Mouse (Mus musculus) embryonic stem cell, embryonic (primary cell): ENCODE data around the gene Rxfp1.
"Not testable (repeated sequence)": the region's sequence is repeated elsewhere in the genome, so short reads cannot be mapped to it uniquely, and the experiment has no call there.

Experiments used
- CTCF ChIA-PET, 4 experiments: fragments of 300-600 bp in 2 of 4; fragments of 350-600 bp in 2 of 4; sonication (Branson Sonifier 250); formaldehyde crosslinking; loops; one replicate each; lab custom pipeline; 2022; ENCODE audit warnings: inconsistent platforms in 2 of 4; lab: Charles Lee
- POLR2A ChIA-PET, 4 experiments: fragments of 300-600 bp in 2 of 4; fragments of 350-600 bp in 2 of 4; sonication (Branson Sonifier 250); formaldehyde crosslinking; loops; one replicate each; lab custom pipeline; 2022; ENCODE audit warnings: antibody characterized with exemption in 4 of 4, inconsistent platforms in 1 of 4; lab: Charles Lee

Gene Rxfp1

DNA sequence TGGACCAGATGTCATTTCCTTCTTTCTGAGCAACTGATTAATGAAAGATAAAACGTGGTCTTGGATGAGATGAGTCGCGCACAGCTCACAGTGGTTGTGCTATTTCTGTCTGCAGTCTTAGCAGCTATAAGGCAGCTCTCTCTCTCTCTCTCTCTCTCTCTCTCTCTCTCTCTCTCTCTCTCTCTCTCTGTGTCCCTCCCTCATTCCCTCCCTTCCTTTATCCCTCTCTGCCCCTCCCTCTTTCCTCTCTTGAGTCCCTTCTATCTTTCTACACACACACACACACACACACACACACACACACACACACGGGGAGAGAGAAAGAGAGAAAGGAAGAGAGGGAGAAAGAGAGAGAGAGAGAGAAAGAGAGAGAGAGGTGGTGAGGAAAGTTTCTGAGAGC lies at the start of gene Rxfp1:
Rxfp1 (minus strand) TSS at position 101 of the 400 bp plus-strand sequence.
- CTCF ChIA-PET: interaction anchor here in 1 of 4 experiments (0.7 kb wide), 1 partner anchor 55 kb away, joined by 7 read pairs; no protein-coding TSS in a partner anchor
- POLR2A ChIA-PET: no interaction called here

DNA sequence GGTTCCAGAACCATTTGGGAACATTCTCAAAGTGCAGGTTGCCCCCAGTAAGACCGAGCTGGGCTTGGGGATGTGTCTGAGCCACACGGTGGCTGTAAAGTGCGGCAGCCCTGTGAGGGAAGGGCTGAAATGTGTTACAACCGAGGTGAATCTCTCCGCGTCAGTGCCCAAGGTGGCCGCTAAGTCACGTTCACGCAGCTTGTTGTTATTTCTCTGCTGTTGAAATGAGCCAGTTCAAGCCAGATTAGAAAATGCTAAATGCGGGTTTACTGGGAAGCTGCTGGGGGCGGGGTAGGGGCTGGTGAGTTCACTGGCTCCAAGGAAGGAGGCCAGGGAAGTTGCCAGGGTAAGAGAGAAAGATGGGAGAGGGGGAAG lies 46.7 kb upstream of the Rxfp1 start:
- ChIA-PET CTCF (interaction anchor here (0.6 to 1.5 kb wide), 9 partner anchors 25 to 383 kb away, joined by 3 to 5 read pairs (median 3); no protein-coding TSS in a partner anchor), POLR2A (interaction anchor here in 3 of 4 experiments (0.6 to 1.7 kb wide), 8 partner anchors 12 to 842 kb away, joined by 3 to 5 read pairs (median 4); partner anchors contain the start of genes 4930579G24Rik (in 2 of the 3) and Etfdh (in 2 of the 3))

DNA sequence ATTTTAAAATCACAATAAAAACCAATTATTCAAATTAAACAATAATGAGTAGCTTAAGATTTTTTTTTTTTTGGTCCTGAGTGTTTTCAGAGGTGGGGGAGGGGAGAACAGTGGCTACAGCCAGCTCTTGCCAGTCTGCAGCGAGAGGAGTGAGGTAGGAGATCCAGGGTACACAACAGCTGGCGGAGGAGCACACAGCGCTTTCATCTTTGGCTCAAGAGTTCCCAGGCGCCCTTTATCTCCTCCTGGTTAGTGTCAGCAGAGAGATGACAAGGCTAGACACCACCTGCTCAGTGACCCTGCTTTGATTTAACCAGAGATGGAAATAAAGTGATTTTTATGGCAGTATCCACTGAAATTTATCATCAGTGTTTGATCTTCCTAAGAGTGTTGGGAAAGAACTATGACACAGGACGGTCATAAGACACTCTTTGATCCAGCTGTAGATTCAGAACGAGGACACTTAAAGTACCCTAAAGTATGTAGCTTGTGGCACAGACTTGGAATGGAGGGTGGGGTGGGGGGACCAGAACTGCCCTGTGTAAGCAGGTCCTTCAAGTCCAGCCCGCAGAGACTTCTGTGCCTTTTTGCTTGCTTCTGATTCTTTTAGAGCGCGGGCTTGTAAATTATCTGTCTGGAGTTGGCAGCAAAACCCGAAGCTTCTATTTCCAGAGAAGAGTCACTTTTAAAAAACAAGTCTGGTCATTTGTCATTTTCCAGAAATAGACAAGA lies 46.1 kb upstream of the Rxfp1 start:
- ChIA-PET POLR2A (interaction anchor here in 3 of 4 experiments (0.6 to 1.7 kb wide), 8 partner anchors 11 to 1647 kb away, joined by 3 to 5 read pairs (median 4); partner anchors contain the start of gene Etfdh (in 1 of the 3)), CTCF (interaction anchor here (0.6 to 1.5 kb wide), 8 partner anchors 25 to 174 kb away, joined by 3 to 5 read pairs (median 3); no protein-coding TSS in a partner anchor)

DNA sequence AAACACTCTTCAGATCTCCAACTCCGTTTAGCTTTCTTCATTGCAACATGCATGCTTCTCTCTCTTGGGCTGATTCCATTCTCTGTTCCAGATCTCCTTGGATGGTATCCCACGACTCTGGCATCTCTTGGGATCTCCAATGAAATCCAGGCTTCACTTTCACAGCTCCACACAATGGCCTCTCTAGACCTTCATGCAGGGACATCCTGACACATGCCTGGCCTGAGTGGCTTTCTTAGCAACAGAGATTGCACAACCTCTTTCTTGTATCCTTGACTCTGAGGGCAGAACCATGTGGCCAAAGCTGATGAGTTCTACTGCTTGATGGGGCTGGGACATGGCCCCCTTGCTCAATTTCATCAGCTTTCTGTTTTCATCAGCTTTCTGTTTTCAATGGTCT lies 35.0 kb upstream of the Rxfp1 start:
- CTCF ChIA-PET: interaction anchor here in 2 of 4 experiments (0.6 kb wide), 2 partner anchors 97 to 132 kb away, joined by 3 to 4 read pairs; no protein-coding TSS in a partner anchor
- POLR2A ChIA-PET: interaction anchor here in 1 of 4 experiments (1.7 kb wide), 1 partner anchor 11 kb away, joined by 5 read pairs; no protein-coding TSS in a partner anchor

DNA sequence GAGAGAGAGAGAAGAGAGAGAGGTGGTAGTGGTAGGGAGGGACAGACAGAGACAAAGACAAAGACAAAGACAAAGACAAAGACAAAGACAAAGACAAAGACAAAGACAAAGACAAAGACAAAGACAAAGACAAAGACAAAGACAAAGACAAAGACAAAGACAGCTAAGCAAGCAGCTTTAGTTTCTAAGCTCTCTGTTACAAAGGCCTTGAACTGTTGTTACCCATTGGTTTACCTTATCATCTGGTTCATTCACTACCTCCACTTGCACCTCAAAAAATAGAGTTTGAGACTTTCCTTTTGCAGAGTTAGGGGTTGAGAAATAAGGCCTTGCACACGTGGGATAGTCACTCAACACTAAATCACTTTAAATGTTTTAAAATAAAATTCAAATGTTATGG lies 16.1 kb upstream of the Rxfp1 start:
- POLR2A ChIA-PET: interaction anchor here in 3 of 4 experiments (0.6 to 0.8 kb wide), 5 partner anchors 25 to 240 kb away, joined by 3 to 4 read pairs (median 3); partner anchors contain the start of gene 4930579G24Rik (in 1 of the 3)
- CTCF ChIA-PET: no interaction called here

DNA sequence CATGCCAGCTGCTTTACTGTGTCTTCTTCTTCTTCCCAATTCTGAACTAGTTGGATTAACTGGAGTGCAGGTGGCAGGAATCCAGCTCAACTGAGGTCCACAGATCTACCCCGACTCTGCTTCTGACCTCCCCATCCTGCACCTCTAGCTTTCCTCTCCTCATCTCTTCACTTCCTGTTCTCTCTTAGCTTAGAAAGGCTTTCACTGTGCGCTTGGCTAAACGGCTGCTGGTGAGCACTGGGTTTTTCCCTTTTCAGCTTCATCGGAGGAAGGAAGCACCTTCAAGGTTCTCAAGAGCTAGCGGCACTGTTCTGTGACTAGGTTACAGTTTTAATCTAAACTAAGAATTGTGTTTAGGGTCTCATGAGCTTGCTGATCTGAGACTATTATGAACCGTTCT lies 8.9 kb upstream of the Rxfp1 start:
- POLR2A ChIA-PET: no interaction called here
- CTCF ChIA-PET: no interaction called here

DNA sequence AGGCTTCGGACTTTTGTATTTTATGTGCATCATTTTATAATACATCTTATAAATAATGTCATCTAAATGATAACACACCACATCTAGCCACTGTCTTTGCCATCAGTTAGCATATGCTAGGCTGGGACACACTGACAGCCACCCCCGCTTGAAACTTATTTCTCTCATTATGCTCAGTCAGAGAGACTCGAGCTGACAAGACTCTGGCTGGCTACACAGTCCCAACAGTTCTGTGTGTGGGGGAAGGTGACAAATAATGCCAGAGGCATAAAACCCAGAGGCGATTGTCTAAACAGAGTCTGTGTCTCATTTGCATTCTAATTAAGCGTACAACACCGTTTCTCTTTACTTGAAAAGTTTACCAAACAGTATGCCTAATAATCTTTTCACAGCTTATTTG lies 7.4 kb upstream of the Rxfp1 start:
- ChIA-PET CTCF (interaction anchor here in 1 of 4 experiments (1.5 kb wide), 1 partner anchor 72 kb away, joined by 3 read pairs; no protein-coding TSS in a partner anchor), POLR2A (no interaction called here)

DNA sequence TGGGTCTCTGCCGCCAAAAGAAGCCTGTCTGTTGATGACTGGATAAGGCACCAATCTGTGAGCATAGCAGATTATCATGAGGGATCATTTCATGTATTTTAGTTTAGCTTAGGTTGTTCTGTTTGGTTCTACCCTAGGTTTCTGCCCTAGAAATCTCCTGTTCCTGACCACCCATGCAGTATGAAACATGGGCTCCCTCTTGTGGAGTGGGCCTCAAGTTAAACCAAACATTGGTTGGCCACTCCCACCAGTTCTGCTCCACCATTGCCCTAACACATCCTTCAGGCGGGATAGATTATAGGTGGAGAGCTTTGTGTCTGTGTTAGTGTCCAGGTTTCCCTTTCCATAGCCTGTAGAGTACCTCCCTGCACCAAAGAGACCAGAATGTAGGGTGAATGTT lies 6.7 kb upstream of the Rxfp1 start:
- ChIA-PET CTCF (interaction anchor here in 1 of 4 experiments (1.5 kb wide), 1 partner anchor 71 kb away, joined by 3 read pairs; no protein-coding TSS in a partner anchor), POLR2A (no interaction called here)

DNA sequence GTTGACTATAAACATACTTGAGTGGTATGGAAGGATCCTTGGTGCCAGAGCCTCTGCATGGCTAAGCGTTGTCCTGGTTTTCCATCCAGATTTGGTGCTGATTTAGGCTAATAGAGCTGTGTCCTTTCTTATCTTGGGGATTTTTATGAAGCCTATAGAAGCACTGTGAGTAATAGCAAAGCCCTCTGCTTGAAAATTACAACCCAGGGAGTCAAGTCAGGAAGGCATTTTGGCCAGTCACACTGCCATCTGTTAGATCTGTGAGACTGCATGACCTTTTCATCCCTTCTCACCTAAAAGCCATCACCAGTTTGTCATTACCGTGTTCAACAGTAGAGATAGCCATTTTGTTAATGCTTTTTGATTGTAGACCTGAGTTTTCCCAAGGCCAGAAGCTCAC lies 2.7 kb upstream of the Rxfp1 start:
- ChIA-PET POLR2A (no interaction called here), CTCF (interaction anchor here in 1 of 4 experiments (1.2 kb wide), 1 partner anchor 74 kb away, joined by 3 read pairs; no protein-coding TSS in a partner anchor)

DNA sequence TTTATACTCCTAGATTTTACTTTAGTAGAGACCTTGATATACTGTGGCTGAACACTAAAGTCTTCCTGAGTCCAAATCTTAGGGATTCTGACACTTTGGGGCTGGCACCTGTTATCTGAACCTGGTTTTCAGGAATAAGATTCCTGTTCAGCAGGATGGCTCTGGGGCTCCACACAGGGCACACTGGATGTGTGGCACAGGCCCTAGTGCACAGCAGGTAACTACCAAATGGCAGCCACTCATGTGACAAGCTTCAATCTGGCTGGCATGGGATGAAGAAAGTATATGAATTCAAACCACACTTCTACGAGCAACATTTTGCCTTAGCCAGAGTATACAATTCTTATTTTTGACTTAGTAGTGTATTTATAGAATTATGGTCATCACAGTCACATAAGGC lies 771 bp upstream of the Rxfp1 start:
- CTCF ChIA-PET: no interaction called here
- POLR2A ChIA-PET: no interaction called here

DNA sequence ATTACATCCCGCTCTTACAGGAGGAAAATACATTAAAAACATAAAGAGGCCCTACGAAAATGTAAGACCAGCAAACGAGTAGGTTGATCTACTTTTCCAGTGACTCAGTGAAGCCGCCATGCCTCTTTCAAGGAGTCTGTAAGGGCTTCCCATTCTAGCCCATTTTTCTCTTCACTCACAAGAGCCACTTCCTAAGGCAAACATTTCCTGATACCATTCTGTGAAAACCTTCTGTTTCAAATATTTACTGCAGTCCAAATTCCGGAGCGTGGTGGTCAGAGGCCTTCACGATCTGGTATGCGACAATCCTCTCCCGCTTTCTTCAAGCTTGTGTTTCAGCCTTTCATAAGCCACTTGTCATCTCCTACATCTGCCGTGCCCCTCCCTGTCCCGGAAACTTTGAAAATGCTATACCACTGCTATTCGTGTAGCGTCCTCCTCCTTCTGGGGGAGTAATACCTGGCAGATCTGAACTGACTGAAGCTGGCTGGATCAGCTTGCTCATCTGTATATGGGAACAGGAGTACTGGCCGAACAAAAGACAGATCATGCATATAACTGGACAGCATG lies 11.1 kb downstream of the Rxfp1 start:
- CTCF ChIA-PET: interaction anchor here in 2 of 4 experiments (0.5 to 1.2 kb wide), 2 partner anchors 54 kb away, joined by 3 to 4 read pairs; no protein-coding TSS in a partner anchor
- POLR2A ChIA-PET: no interaction called here

DNA sequence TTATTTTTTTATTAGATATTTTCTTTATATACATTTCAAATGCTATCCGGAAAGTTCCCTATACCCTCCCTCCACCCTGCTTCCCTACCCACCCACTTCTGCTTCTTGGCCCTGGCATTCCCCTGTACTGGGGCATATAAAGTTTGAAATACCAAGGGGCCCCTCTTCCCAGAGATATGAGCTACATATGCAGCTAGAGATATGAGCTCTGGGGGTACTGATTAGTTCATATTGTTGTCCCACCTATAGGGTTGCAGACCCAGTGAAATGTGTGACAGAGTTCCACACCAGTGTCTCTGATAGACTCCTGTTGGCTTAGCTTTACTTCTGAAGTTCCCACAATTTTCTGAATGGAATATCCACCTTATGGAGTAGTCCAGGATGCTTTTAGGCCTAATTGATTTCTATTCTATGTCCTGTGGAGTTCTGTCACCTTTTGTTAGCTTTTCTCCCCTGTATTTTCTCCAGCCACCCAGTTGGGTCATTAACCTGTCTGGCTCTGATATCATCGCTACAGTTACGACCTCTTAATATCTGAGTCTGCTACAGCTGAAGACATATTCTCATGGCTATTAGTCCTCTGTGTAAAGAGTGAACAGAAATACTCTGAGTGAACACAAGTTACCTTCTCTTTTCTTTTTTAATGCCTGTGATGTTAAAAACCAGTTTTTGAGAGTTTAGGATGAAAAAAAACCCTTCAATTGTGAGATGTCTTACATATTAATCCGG lies 16.8 kb downstream of the Rxfp1 start:
- CTCF ChIA-PET: no interaction called here
- POLR2A ChIA-PET: interaction anchor here in 1 of 4 experiments (0.6 kb wide), 1 partner anchor 396 kb away, joined by 3 read pairs; no protein-coding TSS in a partner anchor

DNA sequence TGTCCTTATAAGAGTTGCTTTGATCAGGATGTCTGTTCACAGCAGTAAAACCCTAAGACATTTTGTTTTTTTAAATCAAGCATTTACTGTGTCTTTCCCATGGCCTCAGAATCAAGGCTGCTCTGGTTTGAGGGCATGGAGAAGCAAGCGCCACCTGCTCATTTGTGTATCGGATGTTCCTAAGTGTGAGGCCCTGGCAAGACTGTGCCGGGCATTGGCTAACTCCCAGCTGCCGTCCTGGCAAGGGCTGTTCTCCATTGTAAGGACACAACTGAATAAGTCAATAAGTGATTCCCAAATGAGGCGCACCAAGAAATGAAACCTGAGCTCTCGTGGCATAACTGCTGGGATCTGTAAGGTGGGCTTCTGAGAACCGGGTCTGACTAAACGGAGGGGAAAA lies 31.2 kb downstream of the Rxfp1 start:
- ChIA-PET POLR2A (interaction anchor here in 1 of 4 experiments (0.6 kb wide), 1 partner anchor 40 kb away, joined by 5 read pairs; no protein-coding TSS in a partner anchor), CTCF (interaction anchor here in 1 of 4 experiments (1.2 kb wide), 1 partner anchor 108 kb away, joined by 3 read pairs; no protein-coding TSS in a partner anchor)

DNA sequence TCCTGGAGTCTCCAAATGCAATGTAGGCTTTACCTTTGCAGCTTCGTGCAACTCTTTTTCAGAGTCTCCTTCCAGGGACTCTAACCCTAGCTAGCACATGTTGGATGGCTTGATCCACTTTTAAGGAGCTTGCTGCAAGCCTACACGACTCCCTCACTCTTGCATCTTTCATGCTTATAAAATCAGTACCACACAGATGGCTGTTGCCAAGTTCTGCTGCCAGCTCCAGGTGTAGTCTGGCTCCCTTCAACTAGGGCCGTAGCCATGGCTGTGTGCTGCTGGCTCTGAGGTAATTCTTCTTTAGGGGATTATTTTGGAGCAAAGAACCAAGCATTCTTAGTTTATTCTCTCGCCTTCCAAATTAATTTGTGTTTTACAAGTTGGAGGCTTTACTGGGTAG lies 34.5 kb downstream of the Rxfp1 start:
- ChIA-PET CTCF (no interaction called here), POLR2A (no interaction called here)

DNA sequence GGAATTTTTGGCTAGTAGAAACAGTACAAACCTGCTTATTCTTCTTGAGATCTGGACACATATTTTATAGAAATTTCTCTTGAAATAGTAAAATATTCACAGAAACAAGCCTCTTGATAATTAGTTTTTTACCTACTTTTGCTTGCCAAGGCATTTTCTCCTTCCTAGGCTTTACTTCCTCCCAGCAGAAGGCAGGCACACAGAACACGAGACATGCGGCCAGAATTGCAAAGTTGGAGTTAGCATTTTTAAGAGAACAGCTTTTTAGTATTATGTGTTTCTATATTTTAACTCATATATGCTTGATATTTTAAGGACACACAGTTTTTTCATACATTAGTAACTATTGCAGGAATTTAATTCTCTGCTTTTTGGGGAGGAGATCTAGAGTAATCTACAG lies 45.7 kb downstream of the Rxfp1 start:
- CTCF ChIA-PET: no interaction called here
- POLR2A ChIA-PET: no interaction called here

DNA sequence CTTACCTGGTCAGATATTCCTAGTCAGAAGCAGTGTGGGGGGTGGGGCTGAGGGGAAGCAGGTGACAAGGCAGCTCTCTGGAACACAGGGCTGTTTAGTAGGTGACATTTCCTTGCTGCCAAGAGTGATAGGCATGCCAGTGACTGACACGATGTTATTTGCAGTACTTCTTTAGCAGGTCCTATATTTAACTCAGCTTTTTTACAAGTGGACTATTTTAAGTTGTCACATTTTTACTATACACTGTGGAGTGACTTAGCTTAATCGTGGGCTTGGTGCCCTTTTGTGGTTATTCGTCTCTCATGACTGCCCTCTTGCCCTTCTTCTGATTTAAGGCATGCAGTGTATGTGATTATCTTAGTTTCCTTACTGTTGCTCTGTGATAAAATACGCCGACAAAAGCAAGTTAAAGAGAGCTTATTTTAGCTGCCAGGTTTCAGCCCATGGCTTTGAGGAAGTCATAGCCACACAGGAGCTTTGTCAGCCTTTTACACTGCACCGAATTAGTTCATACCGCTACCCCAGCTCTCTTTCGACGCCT lies 47.5 kb downstream of the Rxfp1 start:
- POLR2A ChIA-PET: interaction anchor here in 1 of 4 experiments (0.6 kb wide), 1 partner anchor 154 kb away, joined by 4 read pairs; no protein-coding TSS in a partner anchor
- CTCF ChIA-PET: interaction anchor here in 1 of 4 experiments (0.7 kb wide), 1 partner anchor 12 kb away, joined by 3 read pairs; no protein-coding TSS in a partner anchor

DNA sequence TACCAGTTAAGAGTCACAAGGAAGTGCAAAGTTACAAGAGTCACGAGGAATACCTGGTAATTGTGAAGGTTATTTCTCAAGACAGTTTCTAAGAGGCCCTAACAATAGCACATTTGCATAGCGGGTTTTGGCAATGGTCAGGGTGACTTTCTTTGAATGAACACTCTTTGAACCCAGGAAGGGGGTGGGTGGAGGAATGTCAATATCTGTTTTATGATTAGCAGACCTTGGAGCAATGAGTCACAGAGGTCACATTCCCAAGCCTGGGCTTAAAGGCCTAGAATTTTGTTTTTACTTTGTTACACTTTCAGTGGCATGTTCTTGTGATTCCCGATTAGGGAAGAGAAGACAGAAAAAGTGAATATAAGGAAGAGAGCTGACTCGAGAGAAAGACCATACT lies 49.6 kb downstream of the Rxfp1 start:
- CTCF ChIA-PET, POLR2A ChIA-PET: not testable (repeated sequence)

DNA sequence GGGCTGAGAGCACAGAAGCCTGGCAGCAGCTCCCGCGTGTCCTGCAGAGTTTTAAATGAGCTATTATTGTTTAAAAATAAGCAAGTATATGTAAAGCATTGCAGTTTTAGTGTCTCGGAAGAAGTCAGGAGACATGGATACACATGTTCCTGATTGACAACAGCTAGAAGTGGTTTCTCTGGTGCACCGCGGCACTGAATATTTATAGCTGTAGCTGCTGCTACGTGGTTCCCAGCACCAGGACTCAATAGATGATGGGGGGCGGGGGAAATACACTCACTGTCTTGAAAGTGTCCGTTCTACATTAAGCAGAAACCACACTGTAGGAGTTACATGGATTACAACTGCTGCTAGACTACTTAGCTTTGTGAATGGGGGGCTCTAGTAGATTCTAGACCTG lies 54.2 kb downstream of the Rxfp1 start:
- ChIA-PET CTCF (interaction anchor here (0.6 to 1.9 kb wide), 8 partner anchors 9 to 244 kb away, joined by 3 to 11 read pairs (median 4); partner anchors contain the start of gene Rxfp1 (in 1 of the 4)), POLR2A (interaction anchor here in 1 of 4 experiments (0.8 kb wide), 1 partner anchor 45 kb away, joined by 4 read pairs; no protein-coding TSS in a partner anchor)
